Mouse (Mus musculus) lung, postnatal 4 days (tissue): ENCODE measurements at regions not wholly inside any gene's neighbourhood (a gene's known extent, or its start where the extent isn't known, plus 50 kb on each side); places are given as distances from the start of the nearest gene placed in this dataset.

Source experiments
- DNase-seq, 2 experiments: peaks; one replicate each; pipeline ENCODE4 v3.0.0; 2021

GRCm38 (mm10) chr8:127914914-127915313 is 443.5 kb upstream of the Nrp1 start:
- DNase-seq, result no peak

DNA sequence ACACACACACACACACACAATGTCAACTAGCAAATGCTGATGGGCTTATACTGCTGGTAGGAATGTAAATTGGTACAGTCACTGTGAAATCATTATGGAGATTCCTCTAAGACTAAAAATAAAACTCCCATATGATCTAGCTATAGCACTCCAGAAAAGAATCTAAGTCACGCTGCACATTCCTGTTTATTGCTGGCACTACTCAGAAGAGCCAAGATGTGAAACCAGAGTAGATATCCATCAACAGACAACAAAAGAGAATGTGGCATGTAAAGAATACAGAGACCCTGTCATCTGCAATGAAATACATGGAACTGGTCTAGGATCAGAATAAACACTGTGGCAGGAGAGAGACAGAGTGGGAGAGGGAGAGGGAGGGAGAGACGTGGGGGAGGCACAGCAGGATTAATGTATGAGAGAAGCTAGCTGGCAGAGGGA is 442.8 kb upstream of the Nrp1 start:
- no peak for DNase-seq

DNA sequence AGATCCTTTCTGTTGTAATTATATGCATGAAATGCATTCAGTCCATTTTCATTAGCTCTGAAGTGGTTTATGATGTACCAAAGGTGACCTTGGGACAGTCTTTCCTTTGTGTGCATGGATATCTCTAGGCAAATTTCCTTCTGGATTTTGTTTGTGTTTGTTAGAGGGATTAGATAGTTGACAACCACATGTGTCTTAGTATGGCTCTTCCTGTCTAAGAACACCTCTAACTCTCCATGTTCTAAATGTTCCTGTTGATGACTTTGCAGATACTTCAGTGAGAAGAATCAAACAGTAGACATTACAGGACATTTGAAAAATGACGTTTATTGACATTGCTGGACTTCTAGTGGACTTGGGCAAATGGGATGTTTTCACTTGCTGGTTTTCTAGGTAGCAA is 436.5 kb upstream of the Nrp1 start:
- no peak for DNase-seq

DNA sequence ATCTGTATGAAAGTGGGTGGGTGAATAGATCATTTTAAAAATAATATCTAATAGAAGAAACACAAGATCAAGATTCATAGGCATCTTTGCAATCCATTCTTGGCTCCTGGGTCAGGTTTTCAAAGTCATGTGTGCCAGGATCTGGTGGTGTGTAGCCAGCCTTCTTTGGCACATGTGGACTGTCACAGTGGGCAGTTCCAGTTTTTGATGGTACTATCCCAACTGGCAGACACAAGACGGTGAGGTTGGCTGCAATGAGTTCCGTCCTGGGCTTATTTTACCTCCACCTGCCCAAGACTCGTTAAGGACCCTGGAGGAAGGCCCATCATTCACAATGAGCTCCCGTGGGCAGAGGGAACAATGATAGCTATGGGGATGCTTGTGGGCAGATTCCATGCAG is 435.1 kb upstream of the Nrp1 start:
- no peak for DNase-seq

GRCm38 (mm10) chr8:127932276-127932675 is 426.1 kb upstream of the Nrp1 start:
- no peak for DNase-seq

- no peak for DNase-seq
Observed at GRCm38 (mm10) chr8:127936792-127937435, 421.5 kb upstream of the Nrp1 start.

- no peak for DNase-seq
Observed at GRCm38 (mm10) chr8:127939284-127939985, 419.0 kb upstream of the Nrp1 start.

DNA sequence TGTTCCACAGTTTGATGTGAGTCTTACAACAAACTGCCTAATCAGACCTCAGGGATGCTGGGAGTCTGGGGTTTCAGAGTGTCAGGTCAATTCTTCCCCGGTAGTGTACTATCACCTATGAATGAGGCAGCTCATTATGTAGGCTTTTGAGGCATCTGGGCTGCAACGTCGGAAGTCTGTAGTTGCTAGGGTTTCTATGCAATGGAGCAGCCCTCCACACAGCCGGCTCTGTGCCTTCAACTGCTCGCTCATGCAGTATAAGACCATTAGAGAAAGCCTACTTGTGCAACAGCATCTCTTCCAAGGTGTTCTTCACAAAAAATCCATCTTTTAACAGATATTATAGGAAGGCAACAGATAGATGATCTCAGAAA is 418.4 kb upstream of the Nrp1 start:
- DNase-seq, result no peak

DNA sequence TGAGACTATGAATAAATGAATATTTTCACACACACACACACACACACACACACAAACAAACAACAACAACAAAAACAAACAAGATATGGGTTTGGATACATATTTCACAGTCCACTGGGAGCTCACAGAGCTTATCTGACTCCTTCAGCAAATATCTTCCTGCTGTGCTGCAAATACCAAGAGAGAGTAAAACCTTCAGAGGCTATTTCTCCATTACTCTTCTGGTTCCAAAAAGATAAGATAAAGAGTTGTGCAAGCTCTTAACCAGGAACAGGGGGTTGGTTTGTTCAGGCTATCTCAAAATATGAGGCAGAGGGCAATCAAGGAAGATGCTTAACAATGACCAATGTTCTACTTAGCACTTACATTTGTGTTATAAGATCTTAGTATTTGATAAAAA is 416.1 kb upstream of the Nrp1 start:
- DNase-seq, result no peak

DNA sequence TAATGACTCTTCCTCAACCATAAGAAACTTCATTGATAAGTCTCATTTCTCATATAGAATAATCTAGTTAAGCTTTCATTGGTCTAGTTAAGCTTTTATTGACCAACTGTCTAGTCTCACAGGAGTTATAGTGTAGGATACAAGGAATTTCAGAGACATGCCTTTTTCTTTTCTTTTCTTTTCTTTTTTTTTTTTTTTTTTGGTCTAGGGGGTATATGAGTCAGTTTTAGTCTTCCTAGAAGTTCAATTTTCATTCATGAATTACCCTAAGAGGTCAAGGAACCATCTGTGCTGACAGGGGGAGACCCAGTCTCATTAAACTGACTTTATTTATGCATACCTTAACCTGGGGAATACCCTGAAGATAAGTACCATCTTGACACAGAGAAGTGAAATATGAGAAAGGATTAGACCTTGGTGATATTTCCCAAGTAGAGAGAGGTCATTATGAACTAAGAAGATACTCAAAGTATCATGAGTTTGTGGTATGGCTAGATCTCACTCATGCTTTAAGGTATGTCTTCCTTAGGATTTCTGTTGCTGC is 413.4 kb upstream of the Nrp1 start:
- no peak for DNase-seq

DNA sequence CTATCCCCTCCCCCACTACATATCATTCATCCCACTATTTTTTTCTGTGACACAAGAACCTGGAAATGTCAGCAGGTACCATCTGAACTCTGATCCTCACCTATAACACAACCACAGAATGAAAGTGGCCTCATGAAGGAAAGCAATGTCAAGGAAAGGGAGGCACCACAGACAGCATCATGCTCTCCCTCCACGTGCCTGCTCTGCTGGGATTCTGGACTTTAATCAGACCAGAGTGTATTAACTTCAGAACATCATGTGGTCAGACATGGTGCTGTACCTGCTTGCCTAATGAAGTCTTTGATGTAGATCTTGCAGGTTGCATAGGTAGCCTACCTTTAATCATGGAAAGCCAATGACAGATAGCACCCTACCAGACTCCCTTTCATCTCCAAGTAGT is 400.8 kb upstream of the Nrp1 start:
- no peak for DNase-seq

GRCm38 (mm10) chr8:127958351-127959044 is 399.9 kb upstream of the Nrp1 start:
- DNase-seq, result no peak

DNA sequence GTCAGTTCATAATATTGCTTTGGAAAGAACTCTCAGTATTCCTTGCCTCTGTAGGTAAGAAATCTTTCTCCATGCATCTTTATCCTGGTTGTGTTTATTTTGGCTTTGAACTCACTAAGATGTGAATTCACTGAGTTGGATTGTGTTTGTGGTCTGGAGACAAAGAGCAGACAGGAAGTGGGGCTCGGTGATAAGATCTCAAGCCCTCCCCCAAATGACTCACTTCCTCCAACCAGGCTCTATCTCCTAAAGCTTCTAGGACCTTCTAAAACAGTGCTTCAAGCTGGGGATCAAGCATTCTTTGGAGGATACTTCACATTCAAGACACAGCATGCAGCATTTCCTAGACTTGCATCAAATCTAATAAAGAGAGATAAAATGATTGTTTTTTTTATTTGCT is 395.5 kb upstream of the Nrp1 start:
- DNase-seq, result no peak

- DNase-seq, result no peak
Observed at GRCm38 (mm10) chr8:127963625-127964024, 394.8 kb upstream of the Nrp1 start.

DNA sequence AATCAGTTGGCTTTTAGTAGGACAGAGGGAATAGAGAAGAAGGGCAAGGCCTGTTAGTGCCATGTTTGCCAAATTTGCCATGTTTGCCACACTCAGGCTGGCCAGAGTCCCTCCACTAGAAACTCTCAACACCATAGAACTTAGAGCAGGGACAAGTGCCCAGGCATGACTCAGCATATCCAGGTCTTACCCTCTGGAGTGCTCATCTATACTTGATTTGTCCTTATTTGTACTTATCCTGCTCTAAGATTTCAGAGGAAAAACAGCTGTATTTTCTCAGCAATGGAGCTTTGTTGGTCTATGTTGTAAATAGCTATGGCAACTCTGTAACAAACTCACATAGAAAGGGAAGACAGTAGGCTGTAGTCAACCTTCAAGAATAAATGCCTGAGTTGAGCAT is 393.6 kb upstream of the Nrp1 start:
- DNase-seq, result no peak

- no peak for DNase-seq
Observed at GRCm38 (mm10) chr8:127965341-127965740, 393.1 kb upstream of the Nrp1 start.

- no peak for DNase-seq
Observed at GRCm38 (mm10) chr8:127968026-127968425, 390.4 kb upstream of the Nrp1 start.

DNA sequence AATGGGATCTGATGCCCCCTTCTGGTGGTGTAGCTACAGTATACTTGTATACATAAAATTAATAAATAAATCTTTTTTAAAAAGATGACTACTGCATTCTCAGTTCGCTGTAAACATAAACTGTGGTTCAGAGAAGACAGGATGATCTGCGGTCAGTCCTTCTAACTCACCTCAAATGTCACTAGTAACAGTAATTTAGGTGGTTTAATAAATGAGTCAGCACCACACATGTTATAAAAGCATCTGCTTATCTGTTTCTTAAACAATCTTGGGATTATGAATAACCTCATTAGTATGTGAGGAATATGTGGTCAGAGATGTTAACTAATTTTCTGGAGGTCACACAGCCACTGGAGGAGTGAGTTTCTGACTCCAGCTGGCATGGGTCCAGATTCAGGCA is 385.2 kb upstream of the Nrp1 start:
- no peak for DNase-seq

GRCm38 (mm10) chr8:127977746-127978145 is 380.7 kb upstream of the Nrp1 start:
- DNase-seq, result no peak

GRCm38 (mm10) chr8:127979180-127980030 is 379.0 kb upstream of the Nrp1 start:
- no peak for DNase-seq

- DNase-seq, result no peak
Observed at GRCm38 (mm10) chr8:127982165-127982564, 376.2 kb upstream of the Nrp1 start.

DNA sequence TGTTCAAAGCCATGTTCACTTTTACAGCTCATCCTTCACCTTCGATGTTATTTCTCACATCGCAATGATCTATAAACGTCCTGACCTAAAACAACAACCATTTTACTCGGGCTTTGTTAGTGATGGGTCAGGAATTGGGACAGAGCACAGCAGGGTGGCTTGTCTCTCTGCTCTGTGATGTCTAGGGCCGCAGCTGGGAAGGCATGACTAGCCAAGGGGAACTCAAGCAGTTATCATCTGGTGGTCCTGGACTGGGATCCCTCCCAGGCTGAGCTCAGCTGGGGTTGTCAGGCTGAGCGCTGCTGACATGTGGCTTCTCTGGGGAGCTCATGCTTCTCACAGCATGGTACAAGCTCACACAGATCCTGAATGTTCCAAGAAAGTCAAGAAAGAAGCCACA is 372.8 kb upstream of the Nrp1 start:
- no peak for DNase-seq

DNA sequence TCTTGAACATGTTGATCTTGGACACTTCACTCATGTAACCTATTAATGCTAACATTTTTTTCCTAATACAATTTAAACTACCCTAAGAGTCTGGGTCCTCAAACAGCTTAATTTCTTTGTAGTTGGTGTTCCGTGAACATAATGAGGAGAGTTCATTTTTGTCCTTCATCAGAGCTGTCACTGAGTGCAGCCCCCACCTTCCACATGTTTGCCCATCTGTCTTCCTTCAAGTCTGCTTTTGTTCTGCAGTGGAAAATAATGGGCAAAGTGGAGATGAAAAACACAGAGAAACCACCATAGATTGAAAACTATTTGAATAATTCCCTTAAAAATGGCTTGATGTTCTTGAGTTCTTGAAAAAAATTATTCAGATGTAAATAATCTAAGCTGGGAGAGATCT is 369.5 kb upstream of the Nrp1 start:
- DNase-seq, result no peak
